In genomic region chr15:97455672-97456071, GRCm38 (mm10) we compare ENCODE assay signal across 9 mouse cellular contexts.
A peak's percentile ranks its signal among the peaks of the same experiment; 100 is the strongest.
DNase-seq lines count a peak whose midpoint lies in the region; ATAC-seq lines count a peak whose summit lies in the region.
"Had no signal": no experiment of that assay in that cellular context is flagged by ENCODE, and none has a peak within 500 bp of the region (broad histone marks: within the 10 kb centered on the region; RNA-seq: fewer than 3 reads in every experiment).

No protein-coding gene starts in this region.

- H3K9me3 ChIP-seq in midbrain, embryonic 10.5 days (replicated peaks): no peaks in the 10 kb centered on the region

- H3K4me3 ChIP-seq in midbrain, embryonic 10.5 days: no peak overlapping the region

- peak; percentile 30 for ATAC-seq in activated CD4-positive, CD25-positive, alpha-beta regulatory T cell, adult 4 months

- peak; percentile 46 for DNase-seq in thymus, postnatal 0 days (ENCODE audit: low spot score)
- no peak for DNase-seq in thymus, postnatal 14 days
- peak; percentile 13 to 48 for DNase-seq in heart, postnatal 14 days
- no peak for DNase-seq in adrenal gland, postnatal 4 days (ENCODE audit: low spot score in 2 of 2)
- no peak for DNase-seq in ovary, adult 18-20 months (ENCODE audit: low spot score)
- no peak for DNase-seq in midbrain, embryonic 10.5 days (ENCODE audit: low spot score)
- DNase-seq: cerebellum, postnatal 36 days; lung, postnatal 10 days had no signal

- intact Hi-C loops in heart, postnatal 14 days (cut with DNase I): loop anchor here (5.0 kb wide), 1 partner anchor 208 kb away; the partner anchor contains the start of genes Amigo2 and Pced1b

- H3K36me3 ChIP-seq in midbrain, embryonic 10.5 days: no peaks in the 10 kb centered on the region

- WGBS in midbrain, embryonic 10.5 days: 74% methylated on average over 5 of the region's 5 CpGs

- H3K27ac ChIP-seq in midbrain, embryonic 10.5 days (replicated peaks): no peak overlapping the region

- H3K4me1 ChIP-seq in midbrain, embryonic 10.5 days: peaks cover 9% of the 10 kb centered on the region

- H3K27me3 ChIP-seq in midbrain, embryonic 10.5 days (ENCODE audit: low read depth, poor library complexity, severe bottlenecking): no peaks in the 10 kb centered on the region

Comparison
In these comparisons a context has a peak if more than half of its experiments do, and no peak if none do; other contexts are left out.
1. DNase-seq: peak in thymus, postnatal 0 days (single experiment) and heart, postnatal 14 days (2 of 2); none in thymus, postnatal 14 days (single experiment), adrenal gland, postnatal 4 days (0 of 2), ovary, adult 18-20 months (single experiment) and midbrain, embryonic 10.5 days (single experiment).